Comparison of ENCODE assay signal across 15 mouse cellular contexts in genomic region chr5:120285036-120285435, GRCm38 (mm10).
DNase-seq lines count a peak whose midpoint lies in the region; ATAC-seq lines count a peak whose summit lies in the region.
"Had no signal": no experiment of that assay in that cellular context is flagged by ENCODE, and none has a peak within 500 bp of the region (broad histone marks: within the 10 kb centered on the region; RNA-seq: fewer than 3 reads in every experiment).

No protein-coding gene starts in this region.

- peak overlapping the region; percentile 73 for H3K27ac ChIP-seq in forebrain, embryonic 11.5 days (ENCODE audit: low read depth, low read length)
- no peak overlapping the region for H3K27ac ChIP-seq in forebrain, embryonic 16.5 days (ENCODE audit: low read length)
- H3K27ac ChIP-seq in hindbrain, embryonic 12.5 days: peak overlapping the region; percentile 91
- peak overlapping the region; percentile 89 for H3K27ac ChIP-seq in midbrain, embryonic 13.5 days
- 0 out of 2 replicates have a peak overlapping the region, but pooled peaks have one; percentile 51 for H3K27ac ChIP-seq in neural tube, embryonic 15.5 days (replicated peaks)
- H3K27ac ChIP-seq: heart, embryonic 13.5 days; limb, embryonic 10.5 days; liver, embryonic 13.5 days had no signal

- peaks cover 17% of the 10 kb centered on the region for H3K27me3 ChIP-seq in forebrain, embryonic 11.5 days (ENCODE audit: control insufficient read depth, insufficient read depth, low read length)
- peaks cover 6% of the 10 kb centered on the region; the same call in 1 of the 2 replicates for H3K27me3 ChIP-seq in forebrain, embryonic 16.5 days (replicated peaks; ENCODE audit: control insufficient read depth, insufficient read depth, low read length)
- peaks cover 71% of the 10 kb centered on the region for H3K27me3 ChIP-seq in hindbrain, embryonic 12.5 days
- peaks cover 51% of the 10 kb centered on the region for H3K27me3 ChIP-seq in midbrain, embryonic 13.5 days
- 0 out of 2 replicates have a peak, but pooled peaks cover 5% of the 10 kb centered on the region for H3K27me3 ChIP-seq in neural tube, embryonic 15.5 days (replicated peaks)

- H3K4me1 ChIP-seq in forebrain, embryonic 11.5 days (replicated peaks; ENCODE audit: control insufficient read depth, insufficient read depth, low read length): peaks cover 28% of the 10 kb centered on the region
- H3K4me1 ChIP-seq in forebrain, embryonic 16.5 days (replicated peaks; ENCODE audit: control insufficient read depth, insufficient read depth, low read length): peaks cover 17% of the 10 kb centered on the region
- H3K4me1 ChIP-seq in hindbrain, embryonic 12.5 days: peaks cover 49% of the 10 kb centered on the region
- H3K4me1 ChIP-seq in midbrain, embryonic 13.5 days (replicated peaks): peaks cover 56% of the 10 kb centered on the region
- H3K4me1 ChIP-seq in neural tube, embryonic 15.5 days: peaks cover 42% of the 10 kb centered on the region
- H3K4me1 ChIP-seq: liver, embryonic 13.5 days had no signal

- 22% methylated on average over 9 of the region's 9 CpGs for WGBS in forebrain, embryonic 11.5 days
- WGBS in forebrain, embryonic 16.5 days: 10% methylated on average over 9 of the region's 9 CpGs
- WGBS in hindbrain, embryonic 12.5 days: 18% methylated on average over 9 of the region's 9 CpGs
- WGBS in midbrain, embryonic 13.5 days: 6% methylated on average over 9 of the region's 9 CpGs
- 10% methylated on average over 9 of the region's 9 CpGs for WGBS in neural tube, embryonic 15.5 days

- no peak overlapping the region for H3K4me2 ChIP-seq in forebrain, embryonic 11.5 days (ENCODE audit: low read depth, low read length, severe bottlenecking)
- H3K4me2 ChIP-seq in forebrain, embryonic 16.5 days (ENCODE audit: low read length): no peak overlapping the region
- 0 out of 2 replicates have a peak overlapping the region, but pooled peaks have one; percentile 11 for H3K4me2 ChIP-seq in hindbrain, embryonic 12.5 days (replicated peaks)
- no peak overlapping the region for H3K4me2 ChIP-seq in midbrain, embryonic 13.5 days (replicated peaks)
- H3K4me2 ChIP-seq in neural tube, embryonic 15.5 days: no peak overlapping the region
- H3K4me2 ChIP-seq: heart, embryonic 13.5 days; liver, embryonic 13.5 days had no signal

- ATAC-seq in forebrain, embryonic 11.5 days (replicated peaks; ENCODE audit: low FRiP score): no peak; the same call in 1 of the 2 replicates
- ATAC-seq in forebrain, embryonic 16.5 days: no peak
- peak; percentile 77 for ATAC-seq in hindbrain, embryonic 12.5 days (ENCODE audit: low FRiP score)
- ATAC-seq in midbrain, embryonic 13.5 days: peak; percentile 48; the same call in 1 of the 2 replicates
- no peak for ATAC-seq in neural tube, embryonic 15.5 days (ENCODE audit: low FRiP score)

- no peak overlapping the region; the same call in none of the 2 replicates for H3K9ac ChIP-seq in forebrain, embryonic 11.5 days (ENCODE audit: low read length)
- no peak overlapping the region for H3K9ac ChIP-seq in forebrain, embryonic 16.5 days (replicated peaks; ENCODE audit: low read depth, low read length)
- no peak overlapping the region; the same call in 1 of the 2 replicates for H3K9ac ChIP-seq in hindbrain, embryonic 12.5 days
- H3K9ac ChIP-seq in midbrain, embryonic 13.5 days (replicated peaks): 0 out of 2 replicates have a peak overlapping the region, but pooled peaks have one; percentile 39
- no peak overlapping the region for H3K9ac ChIP-seq in neural tube, embryonic 15.5 days (replicated peaks)
- H3K9ac ChIP-seq: heart, embryonic 13.5 days; liver, embryonic 13.5 days had no signal

- H3K36me3 ChIP-seq in forebrain, embryonic 11.5 days (ENCODE audit: control insufficient read depth, insufficient read depth, low read length): no peaks in the 10 kb centered on the region
- no peaks in the 10 kb centered on the region for H3K36me3 ChIP-seq in forebrain, embryonic 16.5 days (ENCODE audit: control insufficient read depth, insufficient read depth)
- H3K36me3 ChIP-seq in hindbrain, embryonic 12.5 days: no peaks in the 10 kb centered on the region
- no peaks in the 10 kb centered on the region for H3K36me3 ChIP-seq in midbrain, embryonic 13.5 days
- H3K36me3 ChIP-seq in neural tube, embryonic 15.5 days: no peaks in the 10 kb centered on the region
- H3K36me3 ChIP-seq: heart, embryonic 13.5 days; limb, embryonic 10.5 days; liver, embryonic 13.5 days had no signal

- no peak for DNase-seq in forebrain, embryonic 11.5 days (ENCODE audit: low spot score)
- no peak for DNase-seq in right cerebral cortex, adult 2 months (ENCODE audit: low spot score in 2 of 2)
- DNase-seq in ovary, adult 18-20 months (ENCODE audit: low spot score): no peak
- DNase-seq in thymus, postnatal 36 days: no peak
- DNase-seq: kidney, adult 8-10 months; kidney, postnatal 4 days; liver, embryonic 13.5 days; right cerebral cortex, postnatal 25 days had no signal

- 0 out of 2 replicates have a peak, but pooled peaks cover 2% of the 10 kb centered on the region for H3K9me3 ChIP-seq in forebrain, embryonic 11.5 days (ENCODE audit: control insufficient read depth, low read length)
- H3K9me3 ChIP-seq in forebrain, embryonic 16.5 days (ENCODE audit: control insufficient read depth, low read length): no peaks in the 10 kb centered on the region
- H3K9me3 ChIP-seq in hindbrain, embryonic 12.5 days (replicated peaks): 0 out of 2 replicates have a peak, but pooled peaks cover 4% of the 10 kb centered on the region
- H3K9me3 ChIP-seq in midbrain, embryonic 13.5 days: 0 out of 2 replicates have a peak, but pooled peaks cover 5% of the 10 kb centered on the region
- H3K9me3 ChIP-seq in neural tube, embryonic 15.5 days (replicated peaks): no peaks in the 10 kb centered on the region
- H3K9me3 ChIP-seq: limb, embryonic 10.5 days; liver, embryonic 13.5 days had no signal

- no peak overlapping the region for H3K4me3 ChIP-seq in forebrain, embryonic 11.5 days (ENCODE audit: low read depth, low read length)
- H3K4me3 ChIP-seq in forebrain, embryonic 16.5 days (replicated peaks; ENCODE audit: low read length): no peak overlapping the region
- H3K4me3 ChIP-seq in hindbrain, embryonic 12.5 days: no peak overlapping the region
- no peak overlapping the region for H3K4me3 ChIP-seq in midbrain, embryonic 13.5 days (replicated peaks)
- no peak overlapping the region for H3K4me3 ChIP-seq in neural tube, embryonic 15.5 days (replicated peaks)
- H3K4me3 ChIP-seq: heart, embryonic 13.5 days; limb, embryonic 10.5 days; liver, embryonic 13.5 days; megakaryocyte, embryonic 14.5 days had no signal

Comparison
In these comparisons a context has a peak if more than half of its experiments do, and no peak if none do; other contexts are left out.
1. ATAC-seq: peak in hindbrain, embryonic 12.5 days (single experiment) and midbrain, embryonic 13.5 days (single experiment); none in forebrain, embryonic 11.5 days (single experiment), forebrain, embryonic 16.5 days (single experiment) and neural tube, embryonic 15.5 days (single experiment).